Mouse (Mus musculus): ENCODE measurements at regions not wholly inside any gene's neighbourhood (a gene's known extent, or its start where the extent isn't known, plus 50 kb on each side); places are given as distances from the start of the nearest gene placed in this dataset.

DNA sequence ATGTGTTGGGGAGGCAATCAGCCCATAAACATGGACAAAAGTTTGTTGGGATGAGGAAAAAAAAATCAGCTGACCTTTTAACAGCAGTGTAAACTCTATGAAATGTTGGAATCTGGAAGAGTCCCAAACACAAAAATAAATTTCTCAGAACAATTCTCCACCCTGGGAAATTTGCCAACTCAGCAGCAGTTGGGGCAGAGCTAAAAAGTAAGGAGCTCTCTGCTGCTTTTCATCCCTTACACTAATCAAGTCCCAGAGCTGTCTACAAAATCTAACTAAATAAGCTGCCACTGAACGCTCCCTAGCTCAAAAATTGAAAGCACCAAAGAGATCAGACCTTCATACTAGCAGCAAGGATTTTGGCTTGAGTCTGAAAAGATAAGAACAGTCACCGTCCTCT, 176.6 kb upstream of the Egflam start:
- DNase-seq (ENCODE audit: low spot score): no peak

DNA sequence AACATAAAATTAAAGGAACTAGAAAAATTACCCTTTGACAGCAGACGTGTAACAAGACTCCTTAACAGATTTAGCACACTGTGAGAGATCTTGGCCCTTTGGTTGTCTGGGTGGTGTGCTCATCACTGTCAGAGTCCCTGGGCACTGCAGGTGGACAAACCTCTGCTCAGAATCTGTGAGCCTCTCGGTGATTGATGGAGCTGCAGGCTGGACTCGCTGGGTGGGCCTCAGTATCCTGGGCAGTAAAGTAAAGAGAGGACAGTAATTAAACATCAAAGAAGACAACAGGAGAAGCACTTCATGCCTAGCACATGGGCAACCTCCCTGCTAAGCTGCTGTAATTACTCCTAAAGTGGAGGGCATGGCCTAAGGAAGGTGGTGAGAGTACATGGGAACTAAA, 180.2 kb upstream of the Egflam start:
- DNase-seq (ENCODE audit: low spot score): no peak

GRCm38 (mm10) chr15:7587210-7587609, 189.0 kb upstream of the Egflam start:
- no peak for DNase-seq (ENCODE audit: low spot score)

DNA sequence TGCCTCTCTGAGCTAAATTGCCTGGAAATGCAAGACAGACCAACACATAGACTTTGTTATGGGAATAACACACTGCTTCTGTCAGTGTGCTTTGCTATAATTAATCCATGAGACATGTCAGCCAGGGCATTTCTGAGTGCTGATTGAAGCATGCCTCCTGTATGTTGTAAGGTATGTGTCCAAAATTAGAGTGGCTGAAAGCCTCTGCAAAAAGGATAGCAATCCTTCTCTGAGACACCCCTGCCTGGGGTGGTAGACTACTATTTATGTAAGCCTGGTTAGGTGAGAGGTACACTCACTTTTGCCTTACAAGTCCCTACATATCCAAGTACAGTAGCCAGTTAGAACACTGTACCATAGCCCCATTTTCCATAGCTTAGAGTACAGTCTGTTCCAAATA, 193.3 kb upstream of the Egflam start:
- no peak for DNase-seq (ENCODE audit: low spot score)

DNA sequence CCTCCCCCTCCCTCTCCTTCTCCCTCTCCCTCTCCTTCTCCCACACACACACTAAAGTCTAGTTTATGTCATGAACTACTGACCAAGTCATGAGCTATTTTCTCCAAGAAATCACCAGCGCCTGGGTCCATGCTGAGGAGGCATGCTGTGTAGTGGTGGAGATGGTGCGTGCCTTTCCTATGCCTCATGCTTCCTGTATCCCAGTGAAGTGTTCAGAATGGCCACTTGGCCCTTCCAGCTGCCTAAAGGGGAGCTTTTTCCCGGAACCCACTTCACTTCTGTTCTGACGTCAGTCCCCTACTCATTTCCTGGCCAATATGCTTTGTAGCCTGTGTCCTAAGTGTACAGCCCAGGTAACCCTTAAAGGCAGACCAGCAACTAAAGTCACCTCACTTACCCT, 199.1 kb upstream of the Egflam start:
- no peak for DNase-seq (ENCODE audit: low spot score)

- no peak for DNase-seq (ENCODE audit: low spot score)
Observed at GRCm38 (mm10) chr15:7597805-7598204, 199.6 kb upstream of the Egflam start.

GRCm38 (mm10) chr15:7601540-7601939, 203.3 kb upstream of the Egflam start:
- DNase-seq (ENCODE audit: low spot score): no peak

DNA sequence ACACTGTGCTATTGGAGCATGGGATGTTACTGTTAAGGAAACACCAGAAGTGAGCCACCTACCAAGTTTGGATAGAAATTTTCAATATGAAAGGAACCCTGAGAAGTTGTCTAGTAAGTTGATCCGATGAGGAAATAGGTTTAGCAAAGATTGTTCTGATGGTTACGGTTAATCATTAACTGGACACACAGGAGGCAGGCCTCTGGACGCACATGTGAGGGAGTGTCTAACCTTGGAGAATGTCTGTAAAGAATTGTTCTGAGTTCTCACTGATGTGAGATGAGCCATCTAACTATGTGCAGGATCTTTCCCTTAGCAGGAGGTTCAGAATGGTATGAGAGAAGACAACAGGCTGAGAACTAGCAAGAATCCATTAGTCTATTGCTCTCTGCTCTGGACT, 205.8 kb upstream of the Gdnf start:
- no peak for DNase-seq (ENCODE audit: low spot score)

GRCm38 (mm10) chr15:7617954-7618353, 192.7 kb upstream of the Gdnf start:
- DNase-seq (ENCODE audit: low spot score): no peak

DNA sequence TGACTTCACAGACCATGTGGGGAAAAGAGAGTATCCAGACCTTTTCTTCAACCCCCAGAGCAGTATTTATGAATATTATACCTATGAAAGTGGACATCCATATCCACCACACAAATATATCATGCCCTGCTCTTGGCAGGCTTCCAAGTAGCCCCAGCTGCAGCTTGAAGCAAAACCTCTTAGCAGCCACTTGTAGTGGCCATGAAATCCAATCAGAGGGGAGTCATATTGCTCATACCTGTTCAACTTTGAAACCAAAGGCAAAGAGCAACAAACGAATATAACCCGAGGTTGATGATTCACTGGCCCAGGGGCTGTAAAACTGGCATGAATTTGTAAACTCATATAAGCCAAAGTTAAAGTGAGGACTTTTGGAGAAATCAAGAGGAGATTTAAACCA, 187.6 kb upstream of the Gdnf start:
- no peak for DNase-seq (ENCODE audit: low spot score)

DNA sequence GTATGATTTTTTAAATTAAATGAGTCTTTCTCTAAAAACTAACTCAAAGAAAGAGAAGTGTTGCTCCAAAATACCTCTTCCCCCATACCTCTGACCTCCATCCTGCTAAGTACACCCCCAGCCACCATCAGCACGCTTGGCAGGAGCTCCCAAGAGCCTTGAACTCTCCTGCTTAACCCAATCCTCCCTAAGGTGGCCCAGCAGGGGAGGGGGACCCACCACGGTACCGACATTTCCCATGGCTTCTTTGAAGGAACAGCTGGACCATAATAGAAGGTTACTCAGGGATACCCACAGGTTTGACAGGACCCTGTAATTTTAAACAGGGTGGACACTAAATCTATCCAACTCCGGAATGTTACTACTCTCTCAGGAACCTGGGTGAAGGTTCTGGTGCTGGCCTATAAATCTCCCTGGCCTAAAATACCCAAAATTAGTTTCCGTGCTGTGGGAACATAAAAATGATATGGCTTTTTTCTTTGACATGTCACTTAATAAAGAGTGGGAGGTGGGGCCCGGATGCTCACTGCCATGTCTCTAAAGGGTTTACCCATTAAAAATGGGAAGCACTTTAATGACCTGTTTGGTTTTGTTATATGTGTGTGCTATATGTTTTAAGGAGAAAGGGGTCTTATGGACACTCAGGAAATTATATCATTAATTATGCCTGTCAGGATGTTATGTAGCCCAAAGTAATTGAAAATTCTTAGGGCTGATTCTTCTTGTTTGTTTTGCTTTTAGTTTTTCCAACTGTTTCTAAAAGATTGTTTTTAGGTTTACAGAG, 185.8 kb upstream of the Gdnf start:
- DNase-seq (ENCODE audit: low spot score): no peak

- no peak for DNase-seq (ENCODE audit: low spot score)
Observed at GRCm38 (mm10) chr15:7629826-7630225, 180.8 kb upstream of the Gdnf start.

DNA sequence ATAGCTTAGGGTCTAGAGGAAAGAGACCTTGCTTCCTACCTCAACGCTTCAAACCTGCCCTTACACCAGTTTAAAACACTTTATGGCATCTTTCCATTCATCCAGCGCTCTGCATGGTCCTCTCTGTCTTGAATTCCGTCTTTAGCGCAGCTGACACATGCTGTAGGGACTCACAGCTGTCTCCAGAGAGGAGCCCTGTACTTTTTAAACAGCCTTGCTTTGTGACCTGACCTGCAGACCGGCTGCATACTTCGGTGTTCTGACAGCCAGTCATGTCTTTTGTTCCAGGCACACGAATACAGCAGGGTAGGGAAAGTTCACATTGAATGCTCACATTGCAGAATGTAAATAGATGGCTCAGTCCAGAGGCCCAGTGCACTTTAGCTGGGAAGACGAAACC, 175.4 kb upstream of the Gdnf start:
- no peak for DNase-seq (ENCODE audit: low spot score)

DNA sequence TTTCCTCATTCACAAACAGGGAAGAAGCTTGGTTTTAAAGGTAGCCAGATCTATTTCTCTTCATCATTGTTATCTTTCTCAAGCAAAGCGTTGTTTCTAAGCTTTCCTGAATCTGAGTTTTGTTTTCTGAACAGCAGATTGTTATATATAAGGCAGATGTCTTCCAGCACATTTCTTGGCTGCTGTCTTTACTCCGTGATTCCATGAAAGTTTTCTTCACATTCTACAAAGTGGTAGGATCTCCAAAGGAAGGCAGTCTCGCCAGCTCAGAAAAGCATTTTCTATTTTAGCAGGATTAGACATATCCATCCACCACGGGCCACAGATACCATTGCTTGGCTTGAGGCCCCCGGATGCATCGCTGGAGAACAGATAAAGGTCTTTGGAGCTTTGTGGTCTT, 171.2 kb upstream of the Gdnf start:
- no peak for DNase-seq (ENCODE audit: low spot score)

DNA sequence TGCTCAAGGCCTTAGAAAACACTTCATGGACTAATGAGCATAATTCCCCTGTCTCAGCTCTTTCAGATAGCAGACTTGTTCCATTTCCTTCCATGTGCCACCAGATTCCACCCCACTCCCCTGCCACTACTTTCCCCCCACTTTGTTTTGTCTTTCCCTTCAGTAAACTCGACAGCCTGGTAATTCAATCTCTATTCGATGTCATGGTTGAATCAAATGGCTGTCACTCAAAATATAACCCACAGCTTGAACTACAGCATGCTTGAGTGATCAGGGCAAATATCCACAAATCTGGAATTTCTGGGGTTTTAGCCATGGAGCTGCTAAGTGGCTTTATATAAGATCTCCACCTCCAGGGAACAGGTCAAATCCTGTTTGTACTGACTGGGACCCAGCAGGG, 168.6 kb upstream of the Gdnf start:
- DNase-seq (ENCODE audit: low spot score): no peak

GRCm38 (mm10) chr15:7650705-7651104, 159.9 kb upstream of the Gdnf start:
- DNase-seq (ENCODE audit: low spot score): no peak

DNA sequence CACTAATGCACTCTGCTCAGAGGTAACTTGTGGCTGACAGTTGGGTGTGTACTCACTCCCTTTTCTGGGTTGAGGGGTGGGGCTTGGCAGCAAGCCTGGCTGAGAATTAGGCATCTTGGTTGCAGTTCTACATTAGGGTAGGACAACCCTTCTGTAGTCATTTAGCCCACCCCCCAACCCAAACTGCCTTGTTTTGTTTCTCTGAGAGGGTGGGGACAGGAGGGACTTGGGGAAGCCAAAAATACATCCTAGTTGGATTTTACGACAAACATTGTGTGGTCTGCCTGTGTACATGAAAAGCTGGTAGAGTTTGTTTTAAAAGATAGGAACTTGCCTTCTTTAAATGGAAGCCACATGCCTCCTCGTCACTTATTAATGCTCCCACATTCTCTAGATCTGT, 146.8 kb upstream of the Gdnf start:
- no peak for DNase-seq (ENCODE audit: low spot score)

- no peak for DNase-seq (ENCODE audit: low spot score)
Observed at GRCm38 (mm10) chr15:7669631-7670030, 141.0 kb upstream of the Gdnf start.

- DNase-seq (ENCODE audit: low spot score): no peak
Observed at GRCm38 (mm10) chr15:7676970-7677369, 133.7 kb upstream of the Gdnf start.

DNA sequence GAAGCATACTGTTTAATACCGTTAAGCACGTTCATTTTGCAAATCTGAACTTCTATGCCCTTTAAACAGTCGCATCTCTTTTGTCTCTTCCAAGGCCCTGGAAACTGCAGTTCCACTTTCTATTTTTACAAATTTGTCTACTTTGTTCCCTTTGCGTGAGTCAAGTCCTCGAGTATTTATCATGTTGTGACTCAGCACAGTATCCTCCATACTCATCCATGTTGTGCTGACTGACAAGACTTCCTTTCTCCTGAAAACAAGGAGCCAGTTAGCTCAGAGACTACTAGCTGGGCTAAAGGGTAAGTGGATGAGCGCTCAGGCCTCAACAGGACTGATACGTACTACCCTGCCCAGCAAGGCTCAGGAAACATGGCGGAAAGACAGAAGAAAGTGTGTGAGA, 131.9 kb upstream of the Gdnf start:
- DNase-seq (ENCODE audit: low spot score): no peak

- DNase-seq (ENCODE audit: low spot score): no peak
Observed at GRCm38 (mm10) chr15:7681011-7681410, 129.6 kb upstream of the Gdnf start.

DNA sequence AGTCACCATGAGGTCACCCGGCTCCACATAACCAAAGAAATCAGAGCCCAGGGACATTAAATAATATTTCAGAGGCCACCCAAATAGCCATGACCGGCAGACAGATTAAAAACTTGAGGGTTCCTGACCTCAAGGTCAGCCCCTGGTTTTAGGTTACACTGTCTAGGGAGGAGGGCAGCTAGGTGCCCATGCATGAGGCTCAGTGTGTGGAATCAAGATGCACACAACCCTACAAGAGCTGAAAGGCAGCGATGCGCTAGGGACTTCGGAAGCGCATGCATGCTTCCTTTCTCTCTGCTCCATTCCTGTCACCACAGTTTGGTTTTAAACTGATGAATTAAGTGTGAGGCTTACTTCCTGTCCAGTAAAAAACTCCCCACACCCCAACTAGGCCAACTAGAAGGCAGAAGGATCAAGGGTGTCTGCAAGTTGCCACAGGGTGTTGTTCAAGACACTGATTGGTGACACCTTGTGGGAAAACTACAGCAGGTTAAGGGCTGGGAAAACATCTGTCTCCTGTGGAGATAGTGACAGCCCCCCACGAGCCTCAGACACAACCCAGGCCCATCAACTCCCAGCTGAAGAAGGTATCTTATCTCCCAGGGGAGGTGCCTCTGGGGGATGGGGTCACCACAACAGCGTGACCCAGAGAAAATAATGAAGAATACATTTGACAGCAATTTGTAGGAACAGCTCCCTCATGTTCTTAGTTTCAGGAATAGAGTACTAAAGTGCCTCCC, 127.2 kb upstream of the Gdnf start:
- no peak for DNase-seq (ENCODE audit: low spot score)

DNA sequence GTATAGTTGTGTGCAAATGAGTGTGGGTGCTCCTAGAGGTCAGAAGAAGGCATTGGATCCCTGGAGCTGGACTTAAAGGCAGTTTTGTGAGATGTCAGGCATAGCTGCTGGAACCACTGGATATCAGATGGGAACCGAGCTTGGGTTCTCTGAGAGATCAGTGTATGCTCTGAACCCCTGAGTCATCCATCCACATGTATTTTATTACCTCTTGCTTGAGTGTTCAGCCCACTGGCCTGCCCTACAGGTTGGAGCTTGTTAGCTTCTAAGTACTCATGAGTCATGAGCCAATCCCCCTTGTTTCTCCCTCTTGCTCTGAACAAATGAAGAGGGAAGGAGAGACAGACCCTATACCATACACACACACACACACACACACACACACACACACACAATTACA, 119.4 kb upstream of the Gdnf start:
- DNase-seq (ENCODE audit: low spot score): no peak

- no peak for DNase-seq (ENCODE audit: low spot score)
Observed at GRCm38 (mm10) chr15:7692096-7692495, 118.5 kb upstream of the Gdnf start.
